Mouse (Mus musculus): ENCODE results near the gene Lefty2. TPM values are rescaled to one million over a fixed set of nuclear protein-coding genes. Genes with fewer than 3 reads are reported as not detected.
"Not testable (repeated sequence)": the region's sequence is repeated elsewhere in the genome, so short reads cannot be mapped to it uniquely, and the experiment has no call there.

Lefty2 gene
- polyA plus RNA-seq, 1 experiment from 2014 or later, result 0.08 TPM

GRCm38 (mm10) chr1:180888556-180889042, 4.3 kb upstream of the Lefty2 start:
- no peaks in the 10 kb centered on the region for H3K36me3 ChIP-seq (ENCODE audit: control insufficient read depth, insufficient read depth)
- no peak overlapping the region; the same call in none of the 2 replicates for H3K27ac ChIP-seq (ENCODE audit: low read length)
- peaks cover 12% of the 10 kb centered on the region for H3K27me3 ChIP-seq (ENCODE audit: control insufficient read depth, insufficient read depth, low read length)
- H3K9ac ChIP-seq (ENCODE audit: low read length), result peak overlapping the region; percentile 47; the same call in 1 of the 2 replicates
- H3K4me3 ChIP-seq (ENCODE audit: low read length), result peak overlapping the region; percentile 2; the same call in 1 of the 2 replicates
- no peaks in the 10 kb centered on the region for H3K9me3 ChIP-seq (replicated peaks; ENCODE audit: control insufficient read depth, low read length)
- peak; percentile 54; the same call in 1 of the 2 replicates for ATAC-seq (replicated peaks; ENCODE audit: extremely low read depth, insufficient read depth, low FRiP score)
- peak overlapping the region; percentile 52 for H3K4me2 ChIP-seq (ENCODE audit: low read depth, low read length)
- WGBS, result 10% methylated on average over 13 of the region's 13 CpGs
- H3K4me1 ChIP-seq (ENCODE audit: control insufficient read depth, insufficient read depth, low read length), result peaks cover 15% of the 10 kb centered on the region

DNA sequence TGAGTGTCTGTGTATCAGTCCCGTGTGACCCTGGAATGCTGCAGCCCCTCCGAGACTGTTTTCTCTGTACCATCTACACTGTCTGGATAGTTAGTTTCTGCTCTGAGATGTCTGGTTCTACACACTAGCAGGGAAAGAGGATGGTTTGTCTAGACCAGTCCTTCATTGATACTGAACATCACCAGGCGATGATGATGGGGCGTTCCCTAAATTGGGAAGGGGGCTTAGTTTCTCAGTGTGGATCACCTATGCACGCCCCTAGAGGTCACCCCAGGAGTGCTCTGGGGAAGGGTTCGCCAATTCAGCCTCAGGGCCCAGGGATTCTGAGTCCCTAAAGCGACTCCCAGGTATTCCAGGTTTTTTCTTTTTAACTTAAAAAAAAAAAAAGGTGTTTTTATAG, 3.7 kb upstream of the Lefty2 start:
- Histone ChIP-seq H3K9me3 (replicated peaks; ENCODE audit: control insufficient read depth, low read length) (no peaks in the 10 kb centered on the region), H3K4me1 (ENCODE audit: control insufficient read depth, insufficient read depth, low read length) (peaks cover 10% of the 10 kb centered on the region), H3K4me3 (ENCODE audit: low read length) (no peak overlapping the region), H3K36me3 (ENCODE audit: control insufficient read depth, insufficient read depth) (no peaks in the 10 kb centered on the region), H3K4me2 (ENCODE audit: low read depth, low read length) (peak overlapping the region; percentile 52), H3K27ac (ENCODE audit: low read length) (no peak overlapping the region; the same call in 1 of the 2 replicates), H3K9ac (ENCODE audit: low read length) (no peak overlapping the region; the same call in 1 of the 2 replicates), H3K27me3 (ENCODE audit: control insufficient read depth, insufficient read depth, low read length) (peaks cover 17% of the 10 kb centered on the region)
- no peak for ATAC-seq (replicated peaks; ENCODE audit: extremely low read depth, insufficient read depth, low FRiP score)
- 55% methylated on average over 7 of the region's 7 CpGs for WGBS

DNA sequence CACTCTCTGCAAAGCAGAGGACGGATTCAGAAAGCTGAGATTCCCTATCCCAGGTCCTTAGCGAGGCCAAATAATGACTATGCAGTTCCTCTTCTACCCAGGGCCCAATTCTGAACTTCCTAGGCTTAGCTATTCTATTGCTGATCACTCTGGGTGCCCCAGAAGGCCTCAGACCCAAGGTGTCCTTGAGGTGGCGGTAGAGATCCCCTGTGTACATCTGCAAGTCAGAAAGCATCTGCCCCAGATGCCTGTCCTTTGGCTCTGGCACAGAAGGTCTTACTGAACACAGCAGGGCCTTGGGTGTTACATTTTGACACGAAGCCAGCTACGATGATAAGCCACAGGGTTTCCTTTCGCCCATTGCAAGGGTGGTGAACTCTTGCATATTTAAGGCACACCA, 3.1 kb upstream of the Lefty2 start:
- Histone ChIP-seq H3K9me3 (replicated peaks; ENCODE audit: control insufficient read depth, low read length) (no peaks in the 10 kb centered on the region), H3K27ac (ENCODE audit: low read length) (no peak overlapping the region), H3K27me3 (ENCODE audit: control insufficient read depth, insufficient read depth, low read length) (peaks cover 23% of the 10 kb centered on the region), H3K36me3 (ENCODE audit: control insufficient read depth, insufficient read depth) (no peaks in the 10 kb centered on the region), H3K4me3 (ENCODE audit: low read length) (no peak overlapping the region), H3K4me2 (ENCODE audit: low read depth, low read length) (no peak overlapping the region), H3K9ac (ENCODE audit: low read length) (no peak overlapping the region), H3K4me1 (ENCODE audit: control insufficient read depth, insufficient read depth, low read length) (peaks cover 9% of the 10 kb centered on the region)
- ATAC-seq (replicated peaks; ENCODE audit: extremely low read depth, insufficient read depth, low FRiP score), result no peak
- WGBS, result 42% methylated on average over 6 of the region's 6 CpGs

- WGBS, result 6% methylated on average over 43 of the region's 51 CpGs
- not testable (repeated sequence) for H3K36me3 ChIP-seq (ENCODE audit: control insufficient read depth, insufficient read depth); H3K27ac ChIP-seq (ENCODE audit: low read length); ATAC-seq (replicated peaks; ENCODE audit: extremely low read depth, insufficient read depth, low FRiP score); H3K9me3 ChIP-seq (replicated peaks; ENCODE audit: control insufficient read depth, low read length); H3K4me1 ChIP-seq (ENCODE audit: control insufficient read depth, insufficient read depth, low read length); H3K9ac ChIP-seq (ENCODE audit: low read length)
- peaks cover 27% of the 10 kb centered on the region for H3K27me3 ChIP-seq (ENCODE audit: control insufficient read depth, insufficient read depth, low read length)
- H3K4me2 ChIP-seq (ENCODE audit: low read depth, low read length), result peak overlapping the region; percentile 47
- peak overlapping the region; percentile 22 for H3K4me3 ChIP-seq (ENCODE audit: low read length)
These were observed 1.4 kb downstream of the Lefty2 start for GRCm38 (mm10) chr1:180894088-180894987.

DNA sequence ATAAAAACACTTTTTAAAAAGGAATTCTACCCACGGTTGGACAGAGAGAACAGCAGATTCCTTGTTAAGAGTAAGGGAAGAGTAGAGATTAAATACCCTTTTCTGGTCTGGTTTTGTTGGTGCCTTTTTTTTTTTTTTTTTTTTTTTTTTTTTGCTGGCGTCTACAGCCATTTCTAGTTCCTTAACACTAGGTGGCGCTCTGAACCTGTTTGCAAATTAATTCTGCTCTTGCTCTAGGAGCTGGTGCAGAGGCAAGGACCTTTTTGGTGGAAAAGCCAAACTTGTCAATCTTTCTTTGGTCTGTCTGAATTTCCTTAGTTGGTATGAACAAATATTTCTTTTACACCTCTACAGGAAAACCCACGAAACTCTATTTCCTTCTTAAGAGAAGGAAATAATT, 8.2 kb downstream of the Lefty2 start:
- Histone ChIP-seq H3K27me3 (ENCODE audit: control insufficient read depth, insufficient read depth, low read length) (no peaks in the 10 kb centered on the region), H3K4me1 (ENCODE audit: control insufficient read depth, insufficient read depth, low read length) (peaks cover 12% of the 10 kb centered on the region), H3K27ac (ENCODE audit: low read length) (no peak overlapping the region), H3K9ac (ENCODE audit: low read length) (no peak overlapping the region), H3K9me3 (replicated peaks; ENCODE audit: control insufficient read depth, low read length) (no peaks in the 10 kb centered on the region), H3K4me3 (ENCODE audit: low read length) (no peak overlapping the region), H3K36me3 (ENCODE audit: control insufficient read depth, insufficient read depth) (no peaks in the 10 kb centered on the region), H3K4me2 (ENCODE audit: low read depth, low read length) (no peak overlapping the region)
- no peak for ATAC-seq (replicated peaks; ENCODE audit: extremely low read depth, insufficient read depth, low FRiP score)
- 2% methylated on average over 4 of the region's 4 CpGs for whole genome bisulfite sequencing

- Histone ChIP-seq H3K4me1 (ENCODE audit: control insufficient read depth, insufficient read depth, low read length) (peaks cover 12% of the 10 kb centered on the region), H3K27me3 (ENCODE audit: control insufficient read depth, insufficient read depth, low read length) (no peaks in the 10 kb centered on the region), H3K36me3 (ENCODE audit: control insufficient read depth, insufficient read depth) (peaks cover 5% of the 10 kb centered on the region), H3K4me3 (ENCODE audit: low read length) (no peak overlapping the region), H3K9me3 (replicated peaks; ENCODE audit: control insufficient read depth, low read length) (no peaks in the 10 kb centered on the region), H3K27ac (ENCODE audit: low read length) (no peak overlapping the region), H3K9ac (ENCODE audit: low read length) (no peak overlapping the region), H3K4me2 (ENCODE audit: low read depth, low read length) (no peak overlapping the region)
- ATAC-seq (replicated peaks; ENCODE audit: extremely low read depth, insufficient read depth, low FRiP score), result no peak
- WGBS, result 31% methylated on average over 5 of the region's 5 CpGs
These were observed 10.0 kb downstream of the Lefty2 start for GRCm38 (mm10) chr1:180902915-180903314.

DNA sequence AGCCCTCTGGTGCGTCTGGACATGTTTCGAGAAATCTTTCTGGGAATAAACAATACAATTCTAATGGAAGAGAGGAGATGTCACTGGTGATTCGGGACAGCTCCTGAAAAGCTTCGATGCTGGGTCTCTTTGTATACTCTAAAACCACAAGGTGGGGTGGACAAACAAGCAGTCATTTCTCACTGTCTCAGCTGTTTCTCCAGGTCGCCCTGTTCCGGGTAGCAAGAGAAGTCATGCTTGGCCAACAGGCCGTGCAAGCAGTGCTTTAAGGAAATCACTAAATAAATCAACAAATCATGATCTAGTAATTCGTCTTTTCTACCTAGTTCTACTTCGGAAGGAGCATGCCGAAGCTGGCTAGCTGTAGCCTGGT, 10.7 kb downstream of the Lefty2 start:
- ATAC-seq (replicated peaks; ENCODE audit: extremely low read depth, insufficient read depth, low FRiP score), result no peak
- peak overlapping the region; percentile 74; the same call in 1 of the 2 replicates for H3K27ac ChIP-seq (ENCODE audit: low read length)
- WGBS, result 32% methylated on average over 10 of the region's 10 CpGs
- peak overlapping the region; percentile 72 for H3K9ac ChIP-seq (ENCODE audit: low read length)
- no peaks in the 10 kb centered on the region for H3K27me3 ChIP-seq (ENCODE audit: control insufficient read depth, insufficient read depth, low read length)
- peaks cover 5% of the 10 kb centered on the region for H3K36me3 ChIP-seq (ENCODE audit: control insufficient read depth, insufficient read depth)
- peaks cover 12% of the 10 kb centered on the region for H3K4me1 ChIP-seq (ENCODE audit: control insufficient read depth, insufficient read depth, low read length)
- H3K4me3 ChIP-seq (ENCODE audit: low read length), result peak overlapping the region; percentile 79
- H3K9me3 ChIP-seq (replicated peaks; ENCODE audit: control insufficient read depth, low read length), result no peaks in the 10 kb centered on the region
- peak overlapping the region; percentile 89 for H3K4me2 ChIP-seq (ENCODE audit: low read depth, low read length)

GRCm38 (mm10) chr1:180904039-180904814, 11.3 kb downstream of the Lefty2 start, which contains the start of gene Pycr2:
TSS of gene Pycr2 (plus strand) at chr1:180904293.
- Histone ChIP-seq H3K4me2 (ENCODE audit: low read depth, low read length) (peak within 1 kb of the TSS; percentile 89), H3K36me3 (ENCODE audit: control insufficient read depth, insufficient read depth) (peaks cover 5% of the 10 kb centered on the region), H3K4me3 (ENCODE audit: low read length) (peak within 1 kb of the TSS; percentile 79), H3K4me1 (ENCODE audit: control insufficient read depth, insufficient read depth, low read length) (peaks cover 12% of the 10 kb centered on the region), H3K27me3 (ENCODE audit: control insufficient read depth, insufficient read depth, low read length) (no peaks in the 10 kb centered on the region), H3K27ac (ENCODE audit: low read length) (peak within 1 kb of the TSS; percentile 74), H3K9me3 (replicated peaks; ENCODE audit: control insufficient read depth, low read length) (no peaks in the 10 kb centered on the region), H3K9ac (ENCODE audit: low read length) (peak within 1 kb of the TSS; percentile 85)
- WGBS, result under 1% methylated on average over 52 of the region's 52 CpGs
- peak; percentile 99 for ATAC-seq (replicated peaks; ENCODE audit: extremely low read depth, insufficient read depth, low FRiP score)
